Mouse (Mus musculus) telencephalon, adult 2 months (tissue): ENCODE measurements around the gene Cep152.

Experiments used
- DNase-seq: peaks from one replicate; pipeline ENCODE4 v3.0.0-alpha.2; 2011; ENCODE audit warnings: low read depth, low spot score

The Cep152 gene

GRCm38 (mm10) chr2:125558634-125559589 is 66.0 kb downstream of the Cep152 start:
- no peak for DNase-seq

DNA sequence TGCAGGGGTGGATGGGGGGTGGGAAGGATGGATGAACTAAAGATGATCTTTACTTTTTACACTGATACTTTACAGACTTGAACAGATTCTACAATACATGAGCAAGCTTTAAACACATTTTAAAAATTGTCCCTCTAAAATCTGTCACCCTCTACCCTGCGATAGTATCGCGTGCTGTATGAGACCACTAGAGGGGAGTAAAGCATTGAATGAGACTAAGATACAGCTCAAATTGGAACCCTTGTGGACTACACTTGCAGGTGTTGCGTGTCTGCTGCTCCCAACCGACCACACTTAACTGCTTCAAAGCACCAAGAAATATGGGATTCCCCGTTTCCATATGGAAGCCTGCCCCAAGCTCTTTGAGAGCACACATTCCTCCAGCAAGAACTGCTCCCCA is 69.1 kb downstream of the Cep152 start:
- DNase-seq, result no peak

- no peak for DNase-seq
These were observed 75.9 kb downstream of the Cep152 start for GRCm38 (mm10) chr2:125548806-125549578.

DNA sequence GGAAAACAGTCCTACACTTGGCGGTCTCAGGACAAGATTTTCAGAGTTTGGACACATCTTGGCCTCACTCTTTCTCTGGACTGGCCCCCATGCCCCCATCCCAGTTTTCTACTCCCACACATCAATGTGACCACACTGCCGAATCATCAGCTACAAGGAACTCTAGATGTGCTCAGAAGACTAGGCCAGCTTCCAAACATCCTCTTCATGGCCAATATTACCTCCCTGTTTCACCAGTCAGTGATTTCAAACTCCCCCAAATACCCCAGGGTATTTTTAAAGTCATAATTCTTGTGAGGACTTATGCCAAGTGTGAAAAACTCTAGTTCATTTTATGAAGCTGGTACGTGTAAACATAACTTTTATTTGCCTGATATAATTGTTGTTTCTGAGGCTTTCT is 79.9 kb downstream of the Cep152 start:
- no peak for DNase-seq

DNA sequence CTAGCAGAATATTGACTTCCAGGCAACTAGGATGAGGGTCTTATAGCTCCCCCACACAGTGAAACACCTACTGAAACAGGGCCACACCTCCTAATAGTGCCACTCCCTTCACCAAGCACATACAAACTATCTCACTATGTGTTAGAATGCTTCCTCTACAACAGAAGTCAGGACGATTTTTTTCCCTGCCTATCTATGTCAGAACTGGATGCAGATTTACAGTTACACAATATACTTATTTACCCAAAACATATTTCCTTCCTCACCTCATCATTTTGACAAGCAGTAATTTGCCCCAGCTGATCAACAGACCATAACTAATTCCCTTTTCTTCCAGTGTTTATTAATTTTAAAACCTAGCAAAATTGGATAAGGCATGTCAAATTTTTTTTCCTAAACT is 81.3 kb downstream of the Cep152 start:
- no peak for DNase-seq

- no peak for DNase-seq
These were observed 83.5 kb downstream of the Cep152 start for GRCm38 (mm10) chr2:125541451-125541850.

GRCm38 (mm10) chr2:125540579-125540978 is 84.3 kb downstream of the Cep152 start:
- no peak for DNase-seq

- no peak for DNase-seq
These were observed 85.3 kb downstream of the Cep152 start for GRCm38 (mm10) chr2:125539640-125540039.

DNA sequence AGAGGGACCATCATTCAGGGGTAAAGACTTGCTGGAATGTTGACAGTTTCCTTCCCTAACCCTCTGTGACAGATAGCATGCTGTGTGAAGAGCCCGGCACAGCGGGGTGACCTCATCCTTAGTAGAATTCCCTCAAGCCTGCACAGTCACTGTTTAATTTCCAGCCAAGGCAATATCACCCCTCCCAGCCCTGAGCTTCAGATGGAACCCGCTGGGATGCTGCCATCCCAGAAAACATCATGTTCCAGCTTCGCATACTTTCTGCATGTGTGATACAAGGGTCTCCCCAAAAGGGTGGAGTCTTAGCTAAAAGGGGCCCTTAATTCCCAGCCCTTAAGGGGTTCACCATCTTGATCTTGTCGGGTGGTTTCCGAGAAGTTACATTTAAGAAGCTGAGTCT is 94.2 kb downstream of the Cep152 start:
- no peak for DNase-seq

DNA sequence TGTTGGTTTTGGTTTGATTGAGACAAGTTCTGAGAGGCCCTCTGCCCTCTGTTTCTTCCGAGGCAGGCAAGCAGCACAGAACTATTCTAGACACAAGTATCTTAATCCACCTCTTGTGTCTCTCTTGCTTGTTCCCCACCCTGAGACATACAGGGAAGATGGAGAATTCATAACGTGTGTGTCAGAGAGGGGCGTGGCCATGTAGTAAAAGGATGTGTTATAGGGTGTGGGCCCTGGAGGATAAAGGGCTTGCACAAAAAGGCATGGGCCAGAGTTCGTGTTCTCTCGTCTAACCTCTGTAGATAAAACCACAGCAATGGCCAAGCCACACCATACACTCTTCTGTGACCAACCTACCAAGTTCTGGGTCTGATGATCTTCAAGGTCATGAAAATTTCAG is 98.3 kb downstream of the Cep152 start:
- no peak for DNase-seq

DNA sequence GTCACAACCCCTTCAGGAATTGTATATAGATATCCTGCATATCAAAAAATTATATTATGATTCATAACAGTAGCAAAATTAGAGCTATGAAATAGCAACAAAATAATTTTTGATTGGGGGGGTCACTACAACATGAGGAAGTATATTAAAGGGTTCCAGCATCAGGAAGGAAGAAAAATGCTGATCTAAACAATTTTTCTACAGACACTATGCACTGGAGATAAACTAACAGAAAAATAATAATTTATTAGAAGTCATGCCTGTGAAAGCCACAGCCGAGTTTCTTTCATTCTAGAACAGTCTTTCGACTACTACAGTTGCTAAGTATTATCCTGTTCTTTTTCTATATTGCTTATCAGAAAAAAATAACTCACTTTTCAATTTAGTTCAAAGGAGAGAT is 99.4 kb downstream of the Cep152 start:
- no peak for DNase-seq

DNA sequence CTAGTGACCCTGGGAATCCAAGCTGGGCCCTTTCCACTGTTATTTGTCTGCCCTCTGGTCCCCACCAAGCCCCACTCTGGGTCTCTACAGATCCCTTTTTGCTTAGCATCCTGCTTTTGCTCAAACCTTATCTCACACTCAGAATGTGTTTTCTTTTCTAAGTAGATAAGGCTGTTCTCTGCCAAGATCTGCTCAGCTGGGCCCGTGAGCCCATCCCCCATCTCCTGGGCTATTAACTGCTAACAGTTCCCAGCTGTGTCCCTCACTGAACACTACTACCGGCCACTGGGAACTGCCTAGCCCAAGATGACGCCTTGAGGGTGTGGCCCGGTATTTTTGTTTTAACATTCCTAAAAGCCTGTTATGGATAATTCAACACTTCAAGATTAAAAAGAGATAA is 108.3 kb downstream of the Cep152 start:
- DNase-seq, result no peak

DNA sequence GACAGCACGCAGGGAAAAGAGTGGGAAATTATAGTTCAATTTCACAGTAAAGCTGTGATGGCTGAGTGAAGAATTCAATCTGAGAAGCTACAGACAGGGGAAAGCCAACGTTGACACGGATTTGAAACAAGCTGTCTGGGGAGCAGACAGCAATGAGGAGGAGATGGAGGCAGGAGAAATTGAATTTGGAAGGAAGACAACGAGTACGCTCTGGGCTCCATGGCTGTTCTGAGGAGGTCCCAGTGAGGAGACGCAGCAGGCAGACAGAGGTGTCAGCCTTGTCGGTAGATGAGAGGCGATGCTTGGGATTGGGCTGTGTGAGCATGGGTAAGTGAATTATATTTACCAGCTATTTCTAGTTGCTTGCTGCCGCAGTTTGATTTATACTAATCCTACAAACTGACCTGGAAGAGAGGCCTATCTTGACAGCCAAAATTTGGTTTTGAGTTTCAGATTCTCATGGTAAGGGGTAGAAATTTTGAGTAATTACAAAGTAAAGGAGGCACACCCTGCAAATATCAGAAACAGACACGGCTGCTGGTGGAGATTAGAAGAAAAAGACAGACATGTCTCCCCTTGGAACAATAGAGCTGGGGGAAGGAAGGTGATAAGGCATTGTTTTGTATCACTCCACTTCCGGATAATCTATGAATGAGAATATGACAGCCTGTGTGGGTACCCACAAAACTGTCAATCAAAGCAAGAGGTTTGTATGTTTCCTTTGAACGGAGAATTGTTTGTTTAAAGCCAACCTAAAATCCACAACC is 109.4 kb downstream of the Cep152 start:
- no peak for DNase-seq

- no peak for DNase-seq
These were observed 110.5 kb downstream of the Cep152 start for GRCm38 (mm10) chr2:125514391-125514790.
